Mouse (Mus musculus) thymus, postnatal 36 days (tissue): ENCODE results near the gene Stk33.
"Not testable (repeated sequence)": the region's sequence is repeated elsewhere in the genome, so short reads cannot be mapped to it uniquely, and the experiment has no call there.

Experiments
- DNase-seq, 2 experiments: peaks; one replicate each; pipeline ENCODE4 v3.0.0; 2022; ENCODE audit warnings: mixed read lengths in 2 of 2

The Stk33 gene

GRCm38 (mm10) chr7:109438781-109439591 lies at the start of gene Stk33:
TSS of gene Stk33 (minus strand) at chr7:109439081.
- no peak for DNase-seq

GRCm38 (mm10) chr7:109484221-109484620 lies 45.3 kb upstream of the Stk33 start:
- no peak for DNase-seq

DNA sequence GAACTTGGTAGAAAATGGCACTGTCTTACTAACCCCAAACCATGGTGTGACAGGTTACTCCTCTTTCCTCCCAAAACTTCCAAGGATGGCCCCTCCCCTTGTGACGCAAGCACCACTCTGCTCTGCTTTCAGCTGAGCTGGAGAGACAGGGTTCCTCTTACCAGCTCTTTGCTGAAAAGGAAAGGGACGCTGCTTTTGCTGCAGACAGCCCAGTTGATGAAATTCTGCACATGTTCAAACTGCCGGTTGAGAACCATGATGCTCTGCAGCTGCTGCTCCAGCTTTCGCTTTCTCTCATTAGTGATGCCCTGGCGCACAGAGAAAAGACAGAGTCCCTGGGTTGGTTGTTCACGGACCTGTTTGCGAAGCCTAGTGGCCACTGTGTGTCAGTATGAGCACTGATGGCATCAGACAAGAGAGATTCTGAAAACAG lies 41.9 kb upstream of the Stk33 start:
- DNase-seq: no peak

DNA sequence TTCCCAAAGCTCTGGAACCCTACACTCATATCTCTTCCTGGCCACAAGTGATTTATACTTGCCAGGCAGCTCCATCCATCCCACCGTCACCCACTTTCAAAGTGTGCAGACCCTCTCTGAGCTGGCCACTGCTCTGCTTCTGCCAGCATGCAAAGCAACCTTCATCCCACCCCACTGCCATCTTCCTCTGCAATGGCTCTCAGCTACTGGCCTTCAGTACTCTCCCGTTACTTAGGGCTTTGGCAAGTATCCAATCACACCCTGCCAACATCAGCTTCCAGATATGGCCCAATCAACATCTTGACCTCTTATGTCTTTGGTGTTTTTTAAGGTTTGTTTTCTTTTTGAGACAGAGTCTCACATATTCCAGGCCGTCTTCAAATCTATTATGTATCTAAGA lies 39.0 kb upstream of the Stk33 start:
- no peak for DNase-seq

GRCm38 (mm10) chr7:109470700-109471099 lies 31.8 kb upstream of the Stk33 start:
- DNase-seq: no peak

- no peak for DNase-seq
Observed at GRCm38 (mm10) chr7:109468262-109468701, 29.4 kb upstream of the Stk33 start.

DNA sequence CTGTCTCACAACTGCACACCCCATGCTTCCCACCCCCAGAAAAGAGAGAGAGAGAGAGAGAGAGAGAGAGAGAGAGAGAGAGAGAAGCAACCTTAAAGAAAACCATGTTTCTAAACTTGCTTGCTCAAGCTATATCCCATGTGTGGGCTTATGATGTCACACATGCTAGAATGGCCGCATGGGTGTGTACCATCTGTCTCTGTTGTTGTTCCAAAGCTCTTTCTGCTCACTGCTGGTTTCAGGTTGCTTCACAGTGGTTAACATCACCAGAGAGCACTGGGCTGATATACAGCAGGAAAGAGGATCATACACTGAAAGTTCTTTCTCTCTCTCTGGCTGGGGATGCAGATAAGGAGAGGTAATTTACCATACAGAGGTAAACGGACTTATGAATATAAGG lies 28.7 kb upstream of the Stk33 start:
- no peak for DNase-seq

DNA sequence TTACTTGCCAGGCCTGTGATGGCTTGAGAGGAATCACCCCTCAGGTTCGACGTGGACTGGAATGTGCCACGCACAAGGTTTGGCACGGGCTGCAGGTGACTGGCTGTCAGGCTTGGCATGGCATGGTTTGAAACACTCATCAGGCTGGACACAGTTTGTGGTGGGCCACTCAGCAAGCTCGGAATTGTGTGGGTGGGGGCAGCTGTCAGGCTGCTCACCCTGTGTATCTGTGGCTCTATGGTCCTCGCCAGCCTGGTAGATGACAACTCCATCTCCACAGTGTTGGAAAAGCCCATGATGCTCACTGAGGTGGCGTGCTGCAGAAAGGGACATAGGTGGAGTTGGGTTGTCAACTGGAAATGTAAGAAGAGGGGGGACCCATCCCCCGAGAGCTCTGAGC lies 21.8 kb upstream of the Stk33 start:
- DNase-seq: no peak

DNA sequence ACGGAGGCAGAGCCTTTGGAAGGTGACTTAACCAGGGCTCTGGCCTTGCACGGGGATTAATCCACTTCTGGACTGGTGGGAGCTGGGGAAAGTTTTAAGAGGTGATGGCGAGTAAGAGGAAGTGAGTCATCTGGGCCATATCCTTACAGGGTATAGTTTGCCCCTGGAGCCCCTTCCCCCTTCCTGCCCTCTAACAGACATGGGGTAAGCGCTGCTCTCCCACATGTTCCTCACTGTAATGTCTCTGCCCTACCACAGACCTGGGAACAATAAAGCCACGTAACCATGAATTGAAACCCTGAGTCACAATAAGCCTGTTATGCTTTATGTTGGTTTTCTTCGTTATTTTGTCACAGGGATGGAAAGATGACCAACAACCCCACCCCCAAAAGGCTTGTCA lies 17.7 kb upstream of the Stk33 start:
- DNase-seq: no peak

GRCm38 (mm10) chr7:109455748-109456147 lies 16.9 kb upstream of the Stk33 start:
- no peak for DNase-seq

- DNase-seq: no peak
Observed at GRCm38 (mm10) chr7:109454856-109455255, 16.0 kb upstream of the Stk33 start.

GRCm38 (mm10) chr7:109448060-109448459 lies 9.2 kb upstream of the Stk33 start:
- no peak for DNase-seq

GRCm38 (mm10) chr7:109445012-109445411 lies 6.1 kb upstream of the Stk33 start:
- DNase-seq: peak; percentile 21 to 34

- DNase-seq: no peak
Observed at GRCm38 (mm10) chr7:109442739-109443138, 3.9 kb upstream of the Stk33 start.

DNA sequence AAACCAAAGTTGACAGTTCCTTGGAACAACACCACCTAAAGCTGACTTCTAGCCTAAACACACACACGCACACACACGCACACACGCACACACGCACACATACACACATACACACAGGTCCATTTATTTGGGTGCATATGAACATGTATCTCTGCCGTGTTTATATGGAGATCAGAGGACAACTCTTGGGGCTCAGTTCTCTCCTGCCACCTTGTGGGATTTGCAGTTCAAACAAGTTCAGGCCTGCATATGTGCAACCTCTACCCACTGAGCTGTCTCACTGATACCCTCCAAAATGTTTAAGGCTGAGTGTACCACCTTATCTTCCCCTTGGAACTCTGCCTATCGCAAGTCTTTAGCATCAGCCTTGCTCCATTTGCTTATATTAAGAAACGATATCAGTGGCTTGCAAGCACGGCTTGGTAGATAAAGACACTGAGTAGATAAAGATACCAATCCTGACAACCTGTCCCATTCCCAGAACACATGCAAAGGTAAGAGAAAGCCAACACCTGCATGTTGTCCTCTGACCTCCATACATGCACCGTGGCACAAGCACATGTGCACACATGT lies 1.9 kb upstream of the Stk33 start:
- DNase-seq: no peak

DNA sequence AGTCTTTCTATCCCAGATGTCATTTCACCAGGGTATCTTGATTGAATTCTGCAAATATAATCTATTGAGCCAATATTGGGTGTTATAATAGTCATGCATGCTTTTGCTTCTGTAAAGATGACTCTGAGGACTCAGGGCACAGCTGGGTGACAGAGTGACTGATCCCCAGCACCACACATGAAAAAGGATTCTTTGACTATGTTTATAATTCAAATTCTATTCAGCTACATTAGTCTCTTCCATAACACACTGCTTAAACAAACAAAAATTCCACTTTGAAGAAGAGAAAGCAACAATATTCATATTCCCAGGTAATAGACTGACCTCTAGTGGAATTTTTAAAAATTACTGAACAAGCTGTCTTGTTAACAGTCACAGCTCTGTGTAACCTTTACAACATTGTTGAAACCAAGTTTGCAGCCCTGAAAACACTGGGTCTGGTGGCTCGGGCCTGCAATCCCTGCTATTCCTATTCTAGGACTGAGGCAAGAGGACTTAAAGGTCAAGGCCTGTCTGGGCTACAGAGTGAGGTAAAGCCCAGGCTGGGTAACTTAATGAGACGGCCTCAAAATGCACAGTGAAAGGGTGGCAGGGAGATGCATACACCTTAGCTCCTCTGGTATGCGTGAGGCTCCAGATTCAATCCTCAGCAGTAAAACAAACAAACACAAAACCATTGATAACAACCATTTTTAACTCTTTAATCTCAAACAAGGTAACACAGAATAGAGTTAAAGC lies 14.3 kb downstream of the Stk33 start:
- no peak for DNase-seq

GRCm38 (mm10) chr7:109422803-109423202 lies 16.1 kb downstream of the Stk33 start:
- no peak for DNase-seq

- DNase-seq: no peak
Observed at GRCm38 (mm10) chr7:109405491-109405890, 33.4 kb downstream of the Stk33 start.

- DNase-seq: no peak
Observed at GRCm38 (mm10) chr7:109399299-109399698, 39.6 kb downstream of the Stk33 start.

DNA sequence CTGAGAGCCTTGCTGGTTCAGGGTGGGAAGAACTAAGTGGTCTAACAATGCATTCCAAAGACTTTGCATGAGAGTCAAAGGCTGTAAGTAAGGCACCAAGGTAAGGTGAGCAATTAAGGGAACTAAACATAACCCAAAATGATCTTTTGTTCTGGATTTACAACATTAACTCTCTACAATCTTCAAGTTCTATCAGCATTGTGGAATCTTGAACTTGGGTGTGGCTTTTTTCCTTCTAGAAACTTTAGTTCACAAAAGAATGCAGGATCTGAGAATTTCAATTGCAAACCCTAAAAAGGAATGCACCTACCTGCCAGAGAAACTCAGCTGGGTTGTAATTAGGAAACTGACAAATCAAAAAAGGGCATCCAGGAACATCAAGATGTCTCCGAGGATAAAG lies 57.8 kb downstream of the Stk33 start:
- no peak for DNase-seq

DNA sequence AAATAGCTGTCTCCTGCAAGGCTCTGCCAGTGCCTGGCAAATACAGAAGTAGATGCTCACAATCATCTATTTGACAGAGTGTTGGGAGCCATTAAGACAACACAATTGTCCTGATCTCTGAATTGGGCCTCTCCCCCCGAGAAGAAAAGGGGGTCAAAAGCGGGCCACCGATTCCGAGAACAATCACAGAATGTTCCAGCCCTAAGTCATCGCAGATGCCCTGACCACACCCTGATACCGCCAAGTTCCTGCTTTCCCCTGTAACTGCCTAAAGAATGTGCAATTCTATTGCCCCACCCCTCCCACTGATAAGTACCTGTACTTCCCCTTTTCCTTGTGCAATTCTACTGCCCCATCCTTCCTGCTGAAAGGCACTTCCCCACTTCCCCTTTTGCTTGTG lies 65.3 kb downstream of the Stk33 start:
- DNase-seq: not testable (repeated sequence)

DNA sequence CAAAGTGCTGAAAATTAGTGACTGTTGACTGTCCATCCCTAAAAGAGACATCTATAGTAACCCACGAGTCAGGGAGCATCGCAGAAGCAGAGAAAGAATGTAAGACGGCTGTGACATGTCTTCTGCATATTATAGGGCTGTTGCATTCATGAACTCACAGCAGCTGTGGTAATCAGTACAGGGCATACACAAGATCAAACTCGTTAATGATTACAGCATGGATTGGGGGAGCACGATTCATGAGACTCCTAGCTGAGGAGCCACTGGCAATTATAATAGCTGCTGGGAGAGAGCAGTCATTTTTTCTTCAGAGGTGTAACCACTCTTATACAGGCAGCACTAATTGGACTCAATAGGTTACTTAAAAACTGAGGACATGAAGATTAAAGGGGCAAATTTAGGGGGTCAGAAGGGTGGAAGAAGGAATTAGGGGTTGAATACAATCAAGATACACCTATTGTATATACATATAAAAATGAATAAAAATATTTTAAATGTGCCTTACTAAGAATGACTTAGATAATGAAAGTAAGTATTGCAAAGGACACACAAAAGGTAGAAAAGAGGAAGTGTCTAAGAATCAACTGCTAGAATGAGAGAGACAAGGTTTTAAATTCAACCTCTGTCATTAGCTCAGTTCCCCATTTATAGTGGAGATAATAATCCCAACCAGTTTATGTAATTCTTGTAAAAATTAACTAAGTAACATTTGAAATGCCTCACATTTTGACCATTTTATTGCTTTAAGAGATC lies 80.3 kb downstream of the Stk33 start:
- no peak for DNase-seq

DNA sequence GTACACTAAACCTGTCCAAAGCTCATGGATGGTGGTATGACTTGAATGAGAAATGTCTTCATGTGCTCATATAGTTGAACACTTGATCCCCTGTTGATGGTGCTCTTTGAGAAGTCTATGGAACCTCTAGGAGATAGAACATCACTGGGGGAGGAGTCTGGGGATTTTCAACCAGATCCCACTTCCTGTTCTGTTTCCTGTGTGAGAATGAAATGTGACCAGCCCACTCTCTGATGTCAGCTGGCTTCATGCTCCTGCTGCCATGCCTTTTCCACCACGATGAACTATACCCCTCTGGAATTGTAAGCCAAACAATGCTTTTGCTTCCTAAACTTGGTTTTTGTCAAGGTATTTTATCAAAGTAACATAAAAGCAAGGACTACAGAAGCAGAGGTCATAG lies 81.0 kb downstream of the Stk33 start:
- no peak for DNase-seq
